Mouse (Mus musculus) spleen, adult 2 months (tissue): ENCODE data around the gene Clstn2.

ENCODE experiments used
- CTCF ChIP-seq: fragments of 200-500 bp; IDR thresholded peaks from 2 replicates; pipeline ENCODE4 v1.5.1; 2011; ENCODE audit warnings: mild to moderate bottlenecking, inconsistent platforms; ENCODE audit not compliant: insufficient read depth, insufficient read length, insufficient replicate concordance; ENCODE audit errors: extremely low read depth
- POLR2A ChIP-seq: fragments of 200-500 bp; IDR thresholded peaks from 2 replicates; pipeline ENCODE4 v1.6.1; 2011; ENCODE audit warnings: low read depth, low read length, inconsistent platforms

GRCm38 (mm10) chr9:97645746-97646145, 387.2 kb downstream of the Clstn2 start:
- no peak for TF ChIP-seq POLR2A
- no peak for TF ChIP-seq CTCF
